Mouse (Mus musculus) erythroid progenitor cell, adult 5-6 weeks (primary cell): ENCODE measurements around the gene Foxj3. TPM values are rescaled to one million over a fixed set of nuclear protein-coding genes. Genes with fewer than 3 reads are reported as not detected.
A peak's percentile ranks its signal among the peaks of the same experiment; 100 is the strongest.
"Not testable (repeated sequence)": the region's sequence is repeated elsewhere in the genome, so short reads cannot be mapped to it uniquely, and the experiment has no call there.

Experiments
- ATAC-seq: replicated peaks from 2 replicates; pipeline ENCODE4 v1.8.0; 2016; ENCODE audit warnings: moderate number of reproducible peaks, mild to moderate bottlenecking, moderate TSS enrichment, inconsistent platforms; ENCODE audit not compliant: poor library complexity, low FRiP score, severe bottlenecking
- total RNA-seq, 2 experiments: library from RNA; stranded (forward) in 1 of 2; stranded (reverse) in 1 of 2; fragments of 150-400 nt in 1 of 2; fragments of 186-747, 209-891 nt in 1 of 2; gene quantifications; 2 replicates each; pipeline versions ENCODE4 v1.2.3 to v1.2.4; 2015 to 2017; ENCODE audit warnings: low replicate concordance in 2 of 2

Gene Foxj3
- 13.7 and 17.2 TPM in 2 replicates for total RNA-seq (2015; ENCODE audit: low replicate concordance)
- total RNA-seq (2017; ENCODE audit: low replicate concordance) = 10.1 and 10.3 TPM in 2 replicates

DNA sequence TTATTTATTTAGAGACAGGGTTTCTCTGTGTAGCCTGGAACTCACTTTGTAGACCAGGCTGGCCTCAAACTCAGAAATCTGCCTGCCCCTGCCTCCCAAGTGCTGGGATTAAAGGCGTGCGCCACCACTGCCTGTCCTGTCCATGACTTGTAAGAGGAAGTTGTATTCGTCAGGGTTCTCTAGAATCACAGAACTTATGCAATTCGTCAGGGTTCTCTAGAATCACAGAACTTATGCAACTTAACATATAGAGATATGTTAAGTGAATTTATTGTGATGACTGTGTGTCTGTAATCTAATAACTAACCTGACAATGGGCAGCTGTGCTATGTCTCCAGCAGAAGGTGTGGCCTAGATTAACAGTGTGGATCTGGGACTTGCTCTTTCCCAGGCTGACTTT is at the start of gene Foxj3:
Gene Foxj3, plus strand, starts transcription at position 390 of the 400 bp plus-strand sequence.
- ATAC-seq = not testable (repeated sequence)

GRCm38 (mm10) chr4:119489666-119490065 is 47.1 kb upstream of the Foxj3 start:
- ATAC-seq = no peak

DNA sequence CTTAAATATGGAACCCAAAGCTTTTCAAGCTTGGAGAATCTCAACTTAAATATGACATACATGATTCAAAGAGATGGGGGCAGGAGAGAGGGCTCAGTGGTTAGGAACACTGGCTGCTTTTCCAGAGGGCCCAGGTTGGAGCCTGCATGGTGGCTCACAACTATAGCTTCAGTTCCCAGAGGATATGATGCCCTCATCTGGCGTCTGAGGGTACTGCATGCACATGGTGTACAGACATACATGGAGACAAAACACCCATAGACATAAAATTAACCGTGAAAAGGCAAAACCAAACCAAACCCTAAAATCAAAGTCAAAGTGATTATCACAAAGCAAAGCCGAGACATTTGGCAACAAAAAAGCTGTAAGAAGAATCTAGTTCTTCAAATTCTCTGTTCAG is 46.0 kb upstream of the Foxj3 start:
- ATAC-seq = no peak

- no peak for ATAC-seq
Measured at GRCm38 (mm10) chr4:119492291-119492932, 44.4 kb upstream of the Foxj3 start, which contains the start of gene Rimkla. Gene Rimkla (minus strand): TSS chr4:119492628.

GRCm38 (mm10) chr4:119492933-119493327 is 43.9 kb upstream of the Foxj3 start:
- no peak for ATAC-seq

DNA sequence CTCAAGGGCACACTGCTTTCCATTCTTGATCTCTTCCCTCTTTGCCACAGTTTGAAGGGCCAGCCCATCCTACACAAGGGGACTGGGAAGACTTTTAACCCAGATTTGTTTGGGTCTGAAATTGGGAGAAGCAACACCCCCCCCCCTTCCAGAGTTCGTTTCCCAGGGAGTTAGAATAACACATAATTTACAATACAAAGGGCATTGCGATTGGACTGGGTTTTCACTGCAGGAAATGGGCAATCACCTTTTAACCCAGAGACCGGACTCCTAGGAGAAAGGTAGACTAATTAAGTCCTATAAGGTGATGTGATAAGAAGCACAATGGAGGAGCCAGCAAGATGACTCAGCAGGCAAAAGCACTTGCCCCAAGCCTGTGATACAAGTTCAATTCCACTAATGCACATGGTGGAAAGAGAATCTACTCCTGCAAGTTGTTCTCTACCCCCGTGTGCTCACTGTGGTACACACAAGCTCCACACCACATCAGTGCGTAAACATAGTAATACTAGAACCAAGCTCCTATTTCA is 38.4 kb upstream of the Foxj3 start:
- ATAC-seq = no peak

DNA sequence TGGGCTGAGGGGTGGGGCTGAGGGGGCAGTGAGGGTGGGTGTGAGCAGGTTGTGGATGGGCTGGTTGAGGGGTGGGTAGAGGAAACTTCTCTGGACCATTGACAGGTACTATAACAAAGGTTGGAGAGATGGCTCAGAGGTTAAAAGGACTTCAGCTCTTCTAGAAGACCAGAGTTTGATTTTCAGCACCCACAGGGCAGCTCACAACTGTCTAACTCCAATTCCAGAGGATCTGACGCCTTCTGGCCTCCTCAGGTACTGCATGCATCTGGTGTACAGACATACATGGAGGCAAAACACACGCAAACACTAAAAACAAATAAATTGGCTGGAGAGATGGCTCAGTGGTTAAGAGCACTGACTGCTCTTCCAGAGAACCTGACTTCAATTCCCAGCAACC is 25.2 kb upstream of the Foxj3 start:
- no peak for ATAC-seq

DNA sequence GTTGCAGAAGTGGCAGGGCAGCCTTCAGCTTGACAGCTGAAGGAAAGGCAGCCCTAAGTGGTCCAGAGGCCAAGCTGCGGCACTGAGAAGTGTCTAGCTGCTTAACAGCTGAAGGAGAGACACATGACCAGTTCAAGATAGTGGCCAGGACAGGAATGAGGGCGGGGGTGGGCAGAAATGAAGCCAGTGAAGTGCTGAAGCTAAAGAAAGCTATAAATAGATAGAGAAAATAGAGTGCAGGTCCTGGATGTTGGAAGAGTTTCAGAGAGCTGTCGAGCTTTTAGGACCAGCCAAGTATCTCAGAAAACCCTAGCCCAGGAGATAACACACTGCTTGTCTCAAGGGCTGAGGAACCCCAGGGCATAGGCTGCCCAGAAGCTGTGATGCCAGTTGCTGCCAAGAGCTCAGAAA is 24.1 kb upstream of the Foxj3 start:
- no peak for ATAC-seq

- ATAC-seq = no peak
Measured at GRCm38 (mm10) chr4:119523575-119523974, 13.2 kb upstream of the Foxj3 start.

DNA sequence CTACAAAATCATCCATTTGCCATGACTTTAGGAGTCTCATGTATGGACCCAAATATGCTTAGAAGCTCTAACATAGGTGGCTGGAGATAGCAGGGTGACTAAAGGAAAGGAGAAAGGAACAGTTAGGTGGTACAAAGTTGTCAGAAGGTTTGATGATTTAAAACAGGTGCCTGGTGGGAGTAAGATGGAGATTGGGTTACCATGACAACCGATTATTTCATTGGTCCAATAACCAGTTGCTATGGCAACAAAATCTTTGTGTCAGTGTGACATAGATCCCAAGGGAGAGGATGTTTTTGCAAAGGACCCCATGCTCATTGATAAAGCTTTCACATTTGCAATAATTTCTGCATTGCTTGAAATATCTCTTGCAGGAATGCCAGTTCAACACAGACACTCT is 12.8 kb upstream of the Foxj3 start:
- ATAC-seq = no peak

DNA sequence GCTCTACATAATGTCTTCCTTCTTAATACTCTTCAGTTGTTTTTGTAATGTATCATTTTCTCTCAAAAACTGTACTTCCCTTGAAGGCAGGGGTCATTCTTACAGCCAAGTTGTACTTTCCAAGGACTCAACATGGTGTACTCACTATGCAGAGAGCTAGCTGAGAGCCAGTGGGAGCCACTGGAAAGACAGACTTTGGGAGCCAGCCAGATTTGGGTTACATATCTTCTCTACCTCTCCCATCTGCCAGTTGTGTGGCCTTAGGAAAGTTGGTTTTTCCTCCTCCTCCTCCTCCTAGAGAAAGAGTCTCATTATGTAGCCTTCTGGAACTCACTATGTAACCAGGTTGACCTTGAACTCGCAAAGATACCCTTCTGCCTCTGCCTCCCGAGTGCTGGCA is 12.3 kb upstream of the Foxj3 start:
- ATAC-seq = no peak

- ATAC-seq = no peak
Measured at GRCm38 (mm10) chr4:119526329-119526845, 10.4 kb upstream of the Foxj3 start.

DNA sequence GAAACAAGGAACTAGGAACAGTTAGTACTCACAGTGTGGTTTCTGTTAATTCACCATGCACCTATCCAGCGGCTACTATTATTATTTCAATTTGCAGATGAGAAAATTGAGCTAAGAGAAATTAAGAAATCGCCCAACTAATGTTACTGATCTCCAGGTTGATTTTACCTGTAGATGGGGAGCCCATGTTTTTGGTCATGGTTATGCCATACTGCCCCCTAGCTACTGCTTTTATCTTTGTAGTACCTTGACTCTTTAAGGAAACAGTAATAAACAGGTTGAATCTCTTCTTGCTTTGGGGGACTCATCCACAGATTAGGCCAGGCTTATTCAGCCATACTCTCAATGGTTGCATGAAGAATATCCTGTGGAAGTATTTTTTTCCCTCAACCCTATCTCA is 5.0 kb upstream of the Foxj3 start:
- no peak for ATAC-seq

- ATAC-seq = no peak
Measured at GRCm38 (mm10) chr4:119535103-119535502, 1.7 kb upstream of the Foxj3 start.

DNA sequence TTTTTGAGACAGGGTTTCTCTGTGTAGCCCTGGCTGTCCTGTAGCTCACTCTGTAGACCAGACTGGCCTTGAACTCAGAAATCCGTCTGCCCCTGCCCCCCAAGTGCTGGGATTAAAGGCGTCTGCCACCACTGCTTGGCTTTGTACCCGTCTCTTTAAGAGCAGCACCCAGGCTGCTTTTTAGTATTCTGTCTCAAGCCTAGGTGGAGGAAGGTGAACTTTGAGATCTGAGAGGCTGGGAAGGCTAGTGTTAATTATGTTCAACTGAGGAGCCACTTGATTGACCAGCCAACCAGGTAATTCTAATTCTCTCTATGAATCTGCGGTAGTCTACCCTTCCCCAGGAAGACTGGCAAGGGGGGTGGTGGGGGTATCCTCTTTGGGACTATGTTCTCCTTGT is 632 bp downstream of the Foxj3 start:
- ATAC-seq = no peak

GRCm38 (mm10) chr4:119539031-119539824 is 2.4 kb downstream of the Foxj3 start, which contains the start of gene Frg2f1:
Gene Frg2f1 (minus strand): TSS chr4:119539529.
- ATAC-seq = peak; percentile 96

GRCm38 (mm10) chr4:119539836-119540532 is 3.2 kb downstream of the Foxj3 start:
- ATAC-seq = peak; percentile 41; the same call in 1 of the 2 replicates

GRCm38 (mm10) chr4:119540533-119540890 is 3.7 kb downstream of the Foxj3 start:
- ATAC-seq = no peak

- ATAC-seq = no peak
Measured at GRCm38 (mm10) chr4:119550864-119551263, 14.1 kb downstream of the Foxj3 start.

GRCm38 (mm10) chr4:119555466-119555865 is 18.7 kb downstream of the Foxj3 start:
- ATAC-seq = no peak
